Mouse (Mus musculus) mesoderm, embryonic 11.5 days (tissue): ENCODE measurements around the gene Smpdl3a.

Experiments used
- DNase-seq: peaks from one replicate; pipeline ENCODE4 v3.0.0-alpha.2; 2012; ENCODE audit warnings: low read depth, low spot score

The Smpdl3a gene

GRCm38 (mm10) chr10:57794018-57794417 is at the start of gene Smpdl3a:
TSS of gene Smpdl3a (plus strand) at chr10:57794335.
- DNase-seq: no peak

- no peak for DNase-seq
Observed at GRCm38 (mm10) chr10:57745452-57745851, 48.7 kb upstream of the Smpdl3a start.

GRCm38 (mm10) chr10:57747127-57747526 is 47.0 kb upstream of the Smpdl3a start:
- no peak for DNase-seq

- DNase-seq: no peak
Observed at GRCm38 (mm10) chr10:57753343-57753742, 40.8 kb upstream of the Smpdl3a start.

- DNase-seq: no peak
Observed at GRCm38 (mm10) chr10:57755201-57755736, 38.9 kb upstream of the Smpdl3a start.

- no peak for DNase-seq
Observed at GRCm38 (mm10) chr10:57758999-57759398, 35.1 kb upstream of the Smpdl3a start.

- DNase-seq: no peak
Observed at GRCm38 (mm10) chr10:57760694-57761093, 33.4 kb upstream of the Smpdl3a start.

GRCm38 (mm10) chr10:57763044-57763443 is 31.1 kb upstream of the Smpdl3a start:
- DNase-seq: no peak

GRCm38 (mm10) chr10:57783289-57784130 is 10.6 kb upstream of the Smpdl3a start:
- DNase-seq: no peak

GRCm38 (mm10) chr10:57784131-57784875 is 9.8 kb upstream of the Smpdl3a start:
- DNase-seq: peak; percentile 82

GRCm38 (mm10) chr10:57784876-57785150 is 9.3 kb upstream of the Smpdl3a start, which contains the start of gene Fabp7:
TSS of gene Fabp7 (plus strand) at chr10:57784881.
- no peak for DNase-seq

- no peak for DNase-seq
Observed at GRCm38 (mm10) chr10:57785552-57785951, 8.6 kb upstream of the Smpdl3a start.

- no peak for DNase-seq
Observed at GRCm38 (mm10) chr10:57792957-57793356, 1.2 kb upstream of the Smpdl3a start.

- peak; percentile 41 for DNase-seq
Observed at GRCm38 (mm10) chr10:57794491-57795461, 641 bp downstream of the Smpdl3a start.

GRCm38 (mm10) chr10:57795542-57795941 is 1.4 kb downstream of the Smpdl3a start:
- DNase-seq: peak; percentile 1

- peak; percentile 13 for DNase-seq
Observed at GRCm38 (mm10) chr10:57796057-57796456, 1.9 kb downstream of the Smpdl3a start.

GRCm38 (mm10) chr10:57799486-57799885 is 5.4 kb downstream of the Smpdl3a start:
- no peak for DNase-seq

- no peak for DNase-seq
Observed at GRCm38 (mm10) chr10:57807754-57808153, 13.6 kb downstream of the Smpdl3a start.

- no peak for DNase-seq
Observed at GRCm38 (mm10) chr10:57812161-57812856, 18.2 kb downstream of the Smpdl3a start.

- DNase-seq: peak; percentile 10
Observed at GRCm38 (mm10) chr10:57814295-57814694, 20.2 kb downstream of the Smpdl3a start.

- no peak for DNase-seq
Observed at GRCm38 (mm10) chr10:57815869-57816268, 21.7 kb downstream of the Smpdl3a start.
